Mouse (Mus musculus) limb, embryonic 14.5 days (tissue): Measurements from ENCODE around the gene Myh9. TPM values are rescaled to one million over a fixed set of nuclear protein-coding genes. Genes with fewer than 3 reads are reported as not detected.

Source experiments
- ATAC-seq: fragments of 200-750 bp; cut with Nextera tagmentation; 2 replicates; pipeline ENCODE4 v1.8.0; 2017; ENCODE audit warnings: low read depth, moderate number of reproducible peaks, moderate TSS enrichment; ENCODE audit not compliant: low FRiP score
- DNase-seq: peaks from one replicate; pipeline ENCODE4 v3.0.0-alpha.2; 2015; ENCODE audit warnings: low spot score
- H3K27ac ChIP-seq: fragments of 300-500 bp; sonication (generic); replicated peaks from 2 replicates; pipeline ENCODE4 v1.5.1; 2014; ENCODE audit warnings: low read depth, mild to moderate bottlenecking, low read length, moderate library complexity, mixed read lengths
- H3K27me3 ChIP-seq: fragments of 300-500 bp; sonication (generic); 2 replicates; pipeline ENCODE4 v1.6.1; 2014; ENCODE audit warnings: low read length, mixed read lengths; ENCODE audit not compliant: control insufficient read depth, insufficient read depth
- H3K36me3 ChIP-seq: fragments of 300-500 bp; sonication (generic); 2 replicates; pipeline ENCODE4 v1.6.1; 2014; ENCODE audit warnings: mild to moderate bottlenecking, low read length, moderate library complexity, mixed read lengths; ENCODE audit not compliant: control insufficient read depth, insufficient read depth
- H3K4me1 ChIP-seq: fragments of 300-500 bp; sonication (generic); 2 replicates; pipeline ENCODE4 v1.6.1; 2014; ENCODE audit warnings: antibody characterized with exemption, low read length, mixed read lengths; ENCODE audit not compliant: control insufficient read depth, insufficient read depth
- H3K4me2 ChIP-seq: fragments of 300-500 bp; sonication (generic); replicated peaks from 2 replicates; pipeline ENCODE4 v1.6.1; 2014; ENCODE audit warnings: low read depth, mild to moderate bottlenecking, low read length, moderate library complexity; ENCODE audit not compliant: severe bottlenecking
- H3K4me3 ChIP-seq: fragments of 300-500 bp; sonication (generic); replicated peaks from 2 replicates; pipeline ENCODE4 v1.5.1; 2014; ENCODE audit warnings: low read length
- H3K9ac ChIP-seq: fragments of 300-500 bp; sonication (generic); 2 replicates; pipeline ENCODE4 v1.6.1; 2014; ENCODE audit warnings: mild to moderate bottlenecking, low read depth, low read length, moderate library complexity; ENCODE audit not compliant: severe bottlenecking
- H3K9me3 ChIP-seq: fragments of 300-500 bp; sonication (generic); 2 replicates; pipeline ENCODE4 v1.6.1; 2016; ENCODE audit warnings: low read length; ENCODE audit not compliant: control insufficient read depth
- POLR2A ChIP-seq: fragments of 200-500 bp; IDR thresholded peaks from 2 replicates; pipeline ENCODE4 v1.8.0; 2012; ENCODE audit warnings: inconsistent platforms, mild to moderate bottlenecking, moderate library complexity, borderline replicate concordance; ENCODE audit not compliant: insufficient read depth, insufficient read length; ENCODE audit errors: extremely low read depth
- WGBS: fragments of 180-500 bp; shearing (Covaris S2); extraction: QIAGEN DNeasy Blood & Tissue Kit; methylation state at CpG from one replicate; pipeline ENCODE4 v1.1.7; 2014; 5-methylcytosine and 5-hydroxymethylcytosine counted together
- polyA plus RNA-seq, 2 experiments: library from polyadenylated mRNA; depleted of rRNA in 1 of 2; stranded (reverse) in 1 of 2; unstranded in 1 of 2; fragments of >200 nt; fragmentation: Nextera tagmentation in 1 of 2; extraction: Ambion mirVana in 1 of 2; gene quantifications; 2 replicates each; pipeline versions ENCODE4 v1.2.1 to v1.2.3; 2012 to 2014

Myh9 gene
- polyA plus RNA-seq, 2 experiments: 46.7 to 53.2 TPM

DNA sequence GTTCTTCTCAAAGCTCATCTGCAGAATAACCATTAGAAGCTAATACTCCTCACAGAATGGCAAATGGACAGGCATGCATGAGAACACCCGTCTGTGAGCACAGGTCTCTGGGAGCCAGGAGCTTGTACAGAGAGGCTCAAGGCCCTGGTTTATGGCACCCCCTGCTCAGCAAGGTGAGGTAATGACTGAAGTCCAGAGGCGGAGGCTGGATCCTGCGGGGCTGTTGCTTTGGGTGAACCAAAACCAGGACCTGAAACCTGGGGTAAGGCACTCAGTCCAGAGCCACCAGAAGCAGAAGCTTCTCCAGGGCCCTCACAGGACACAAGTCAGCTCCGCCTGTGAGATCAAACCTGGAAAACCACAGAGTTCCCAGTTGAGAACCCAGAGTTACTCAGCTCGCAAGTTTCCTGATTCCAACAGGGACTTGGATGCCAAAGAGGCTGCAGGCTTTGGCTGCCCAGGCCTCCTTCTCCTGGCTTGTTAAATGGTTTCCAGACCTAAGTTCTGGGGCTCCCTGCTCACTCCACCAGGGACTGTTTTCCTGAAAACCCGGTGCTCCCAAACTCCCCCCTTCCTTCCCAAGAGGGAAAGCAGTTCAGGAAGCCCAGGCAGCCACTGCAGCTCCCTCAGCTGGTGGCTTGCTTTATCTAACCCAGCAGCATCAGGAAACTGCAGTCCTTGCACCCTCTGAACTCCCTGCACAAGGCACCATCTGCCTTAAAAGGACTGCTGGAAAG lies 28.2 kb downstream of the Myh9 start:
- peak overlapping the region; percentile 80 for H3K27ac ChIP-seq
- H3K4me3 ChIP-seq: no peak overlapping the region
- peak; percentile 43 for DNase-seq
- whole genome bisulfite sequencing: 39% methylated on average over 6 of the region's 6 CpGs
- ATAC-seq: no peak
- peaks cover 27% of the 10 kb centered on the region for H3K4me1 ChIP-seq
- peaks cover 17% of the 10 kb centered on the region for H3K36me3 ChIP-seq
- no peak overlapping the region for H3K9ac ChIP-seq
- H3K27me3 ChIP-seq: no peaks in the 10 kb centered on the region
- no peaks in the 10 kb centered on the region for H3K9me3 ChIP-seq
- TF ChIP-seq POLR2A: no peak
- 0 out of 2 replicates have a peak overlapping the region, but pooled peaks have one; percentile 5 for H3K4me2 ChIP-seq

GRCm38 (mm10) chr15:77812578-77812977 lies 29.4 kb downstream of the Myh9 start:
- no peak overlapping the region for H3K4me2 ChIP-seq
- no peaks in the 10 kb centered on the region for H3K9me3 ChIP-seq
- H3K36me3 ChIP-seq: peaks cover 23% of the 10 kb centered on the region
- TF ChIP-seq POLR2A: no peak
- no peak overlapping the region for H3K27ac ChIP-seq
- H3K9ac ChIP-seq: no peak overlapping the region
- no peak for DNase-seq
- H3K4me3 ChIP-seq: no peak overlapping the region
- 95% methylated on average over 10 of the region's 10 CpGs for WGBS
- H3K27me3 ChIP-seq: no peaks in the 10 kb centered on the region
- peaks cover 27% of the 10 kb centered on the region for H3K4me1 ChIP-seq
- no peak for ATAC-seq

GRCm38 (mm10) chr15:77811099-77811760 lies 30.7 kb downstream of the Myh9 start:
- Histone ChIP-seq H3K4me1 (peaks cover 27% of the 10 kb centered on the region), H3K4me3 (no peak overlapping the region), H3K9me3 (no peaks in the 10 kb centered on the region), H3K9ac (no peak overlapping the region), H3K27me3 (no peaks in the 10 kb centered on the region), H3K4me2 (no peak overlapping the region), H3K27ac (no peak overlapping the region; the same call in 1 of the 2 replicates), H3K36me3 (peaks cover 36% of the 10 kb centered on the region)
- TF ChIP-seq POLR2A: no peak
- WGBS: 74% methylated on average over 11 of the region's 11 CpGs
- DNase-seq (no peak), ATAC-seq (no peak)

GRCm38 (mm10) chr15:77810416-77811098 lies 31.4 kb downstream of the Myh9 start:
- Histone ChIP-seq H3K4me1 (peaks cover 22% of the 10 kb centered on the region), H3K4me2 (no peak overlapping the region), H3K27ac (no peak overlapping the region; the same call in 1 of the 2 replicates), H3K4me3 (no peak overlapping the region), H3K9ac (no peak overlapping the region), H3K9me3 (no peaks in the 10 kb centered on the region), H3K36me3 (peaks cover 39% of the 10 kb centered on the region), H3K27me3 (no peaks in the 10 kb centered on the region)
- ATAC-seq (no peak), DNase-seq (no peak)
- no peak for TF ChIP-seq POLR2A
- WGBS: 74% methylated on average over 17 of the region's 17 CpGs

- Histone ChIP-seq H3K9ac (no peak overlapping the region), H3K27me3 (no peaks in the 10 kb centered on the region), H3K4me2 (no peak overlapping the region), H3K9me3 (no peaks in the 10 kb centered on the region), H3K4me1 (peaks cover 16% of the 10 kb centered on the region), H3K27ac (no peak overlapping the region), H3K4me3 (no peak overlapping the region), H3K36me3 (peaks cover 46% of the 10 kb centered on the region)
- ATAC-seq: no peak
- no peak for DNase-seq
- no peak for TF ChIP-seq POLR2A
- WGBS: 93% methylated on average over 1 of the region's 1 CpGs
These were observed 32.5 kb downstream of the Myh9 start for GRCm38 (mm10) chr15:77809434-77809833.
